Mouse (Mus musculus) CH12.LX (cell line): ENCODE data around the gene Palm2. TPM values are rescaled to one million over a fixed set of nuclear protein-coding genes. Genes with fewer than 3 reads are reported as not detected.

ENCODE experiments used
- DNase-seq: peaks from one replicate; pipeline ENCODE4 v3.0.0-alpha.2; 2013; ENCODE audit errors: extremely low read depth
- H3K27ac ChIP-seq: 2 replicates; pipeline ENCODE4 v1.5.1; 2012; ENCODE audit warnings: low read depth, mild to moderate bottlenecking, control low read depth, moderate library complexity; ENCODE audit not compliant: insufficient read depth
- H3K27me3 ChIP-seq: replicated peaks from 2 replicates; pipeline ENCODE3; 2012; ENCODE audit warnings: inconsistent platforms
- H3K36me3 ChIP-seq, 2 experiments: replicated peaks in 1 of 2; 2 replicates each; pipeline versions ENCODE3 to v1.6.1; 2012; ENCODE audit warnings: inconsistent platforms in 1 of 2, low read length in 1 of 2, mild to moderate bottlenecking in 1 of 2, mixed read lengths in 1 of 2, moderate library complexity in 1 of 2; ENCODE audit not compliant: control insufficient read depth in 1 of 2, insufficient read depth in 1 of 2
- H3K4me1 ChIP-seq, 2 experiments: 2 replicates each; pipeline ENCODE4 v1.6.1; 2012; ENCODE audit warnings: inconsistent platforms in 1 of 2, moderate library complexity in 1 of 2; ENCODE audit not compliant: insufficient read depth in 2 of 2, control insufficient read depth in 1 of 2
- H3K4me2 ChIP-seq: 2 replicates; pipeline ENCODE4 v1.6.1; 2012; ENCODE audit warnings: low read depth, mild to moderate bottlenecking, control low read depth; ENCODE audit not compliant: poor library complexity, insufficient read depth, severe bottlenecking
- H3K4me3 ChIP-seq, 3 experiments: fragments of 150-350 bp in 1 of 3; sonication (generic) in 1 of 3; replicated peaks in 1 of 3; 2 replicates each; pipeline versions ENCODE3 to v1.5.1; 2011 to 2012; ENCODE audit warnings: low read depth in 2 of 3, low read length in 2 of 3, mild to moderate bottlenecking in 2 of 3, moderate library complexity in 2 of 3, control low read depth in 1 of 3, improper control_type of control experiment in 1 of 3, inconsistent platforms in 1 of 3, mixed read lengths in 1 of 3; ENCODE audit not compliant: poor library complexity in 1 of 3
- H3K79me2 ChIP-seq: replicated peaks from 2 replicates; pipeline ENCODE4 v1.6.1; 2012; ENCODE audit warnings: mild to moderate bottlenecking, moderate library complexity; ENCODE audit not compliant: control insufficient read depth, poor library complexity, insufficient read depth, severe bottlenecking; ENCODE audit errors: extremely low read depth
- H3K9ac ChIP-seq: 2 replicates; pipeline ENCODE4 v1.6.1; 2012; ENCODE audit warnings: low read depth, mild to moderate bottlenecking, control low read depth, moderate library complexity; ENCODE audit not compliant: insufficient read depth
- H3K9me3 ChIP-seq: replicated peaks from 2 replicates; pipeline ENCODE3; 2012; ENCODE audit warnings: low read length, inconsistent platforms, mixed read lengths
- CHD1 ChIP-seq: IDR thresholded peaks from 2 replicates; pipeline ENCODE4 v1.6.1; 2012; ENCODE audit warnings: low read depth, low read length, improper control_type of control experiment, inconsistent platforms
- E2F4 ChIP-seq: IDR thresholded peaks from 2 replicates; pipeline ENCODE4 v1.6.1; 2011; ENCODE audit warnings: low read depth, low read length, improper control_type of control experiment; ENCODE audit not compliant: insufficient replicate concordance
- EP300 ChIP-seq: IDR thresholded peaks from 2 replicates; pipeline ENCODE4 v1.6.1; 2011; ENCODE audit warnings: low read length, improper control_type of control experiment
- GABPA ChIP-seq: IDR thresholded peaks from 2 replicates; pipeline ENCODE4 v1.6.1; 2012; ENCODE audit warnings: low read depth, low read length, improper control_type of control experiment, inconsistent platforms; ENCODE audit not compliant: insufficient replicate concordance
- HCFC1 ChIP-seq: IDR thresholded peaks from 2 replicates; pipeline ENCODE4 v1.6.1; 2012; ENCODE audit warnings: low read depth, mild to moderate bottlenecking, inconsistent platforms, low read length, improper control_type of control experiment
- IRF4 ChIP-seq: IDR thresholded peaks from 2 replicates; pipeline ENCODE4 v1.6.1; 2014; ENCODE audit warnings: low read depth, mild to moderate bottlenecking, inconsistent platforms, low read length, improper control_type of control experiment
- JUND ChIP-seq: conservative IDR thresholded peaks from 2 replicates; pipeline ENCODE4 v1.6.1; 2011; ENCODE audit warnings: low read depth, low read length, improper control_type of control experiment
- MAFK ChIP-seq: IDR thresholded peaks from 2 replicates; pipeline ENCODE4 v1.6.1; 2011; ENCODE audit warnings: low read length, improper control_type of control experiment; ENCODE audit not compliant: insufficient replicate concordance
- MAX ChIP-seq: IDR thresholded peaks from 2 replicates; pipeline ENCODE4 v1.6.1; 2011; ENCODE audit warnings: low read length, improper control_type of control experiment
- MXI1 ChIP-seq: IDR thresholded peaks from 2 replicates; pipeline ENCODE4 v1.6.1; 2011; ENCODE audit warnings: mild to moderate bottlenecking, low read depth, low read length, improper control_type of control experiment
- NRF1 ChIP-seq: IDR thresholded peaks from 2 replicates; pipeline ENCODE4 v1.6.1; 2014; ENCODE audit warnings: low read depth, mild to moderate bottlenecking, inconsistent platforms, low read length, improper control_type of control experiment, moderate library complexity
- POLR2A ChIP-seq: IDR thresholded peaks from 2 replicates; pipeline ENCODE4 v1.6.1; 2011; ENCODE audit warnings: low read depth, mild to moderate bottlenecking, improper control_type of control experiment, low read length
- POLR2AphosphoS2 ChIP-seq: IDR thresholded peaks from 2 replicates; pipeline ENCODE4 v1.6.1; 2011; ENCODE audit warnings: low read depth, low read length, improper control_type of control experiment
- RAD21 ChIP-seq: IDR thresholded peaks from 2 replicates; pipeline ENCODE4 v1.6.1; 2011; ENCODE audit warnings: low read depth, mild to moderate bottlenecking, low read length, improper control_type of control experiment, moderate library complexity
- SIN3A ChIP-seq: IDR thresholded peaks from 2 replicates; pipeline ENCODE4 v1.6.1; 2012; ENCODE audit warnings: low read length, improper control_type of control experiment, inconsistent platforms
- TBP ChIP-seq: conservative IDR thresholded peaks from 2 replicates; pipeline ENCODE4 v1.6.1; 2011; ENCODE audit warnings: low read depth, low read length, improper control_type of control experiment
- UBTF ChIP-seq: IDR thresholded peaks from 2 replicates; pipeline ENCODE4 v1.6.1; 2012; ENCODE audit warnings: low read depth, mild to moderate bottlenecking, inconsistent platforms, low read length, improper control_type of control experiment, moderate library complexity
- ZKSCAN1 ChIP-seq: IDR thresholded peaks from 2 replicates; pipeline ENCODE4 v1.6.1; 2012; ENCODE audit warnings: low read depth, inconsistent platforms, low read length, improper control_type of control experiment, borderline replicate concordance
- ZMIZ1 ChIP-seq: IDR thresholded peaks from 2 replicates; pipeline ENCODE4 v1.6.1; 2012; ENCODE audit warnings: low read depth, mild to moderate bottlenecking, inconsistent platforms, low read length, improper control_type of control experiment
- ZNF384 ChIP-seq: IDR thresholded peaks from 2 replicates; pipeline ENCODE4 v1.6.1; 2012; ENCODE audit warnings: low read depth, low read length, improper control_type of control experiment, inconsistent platforms
- dilution Hi-C: fragments of 300-500 bp; cut with MboI; formaldehyde crosslinking; loops from 2 replicates; pipeline ENCODE4 v1.14.3; 2020; ENCODE audit warnings: low sequenced_read_pairs; ENCODE audit not compliant: extremely low pct_unique_long_range_greater_than_20kb, extremely low pct_ligation_motif_present
- in situ Hi-C: fragments of 300-500 bp; cut with MboI; formaldehyde crosslinking; loops from 3 replicates; pipeline ENCODE4 v1.14.3; 2019; ENCODE audit warnings: low sequenced_read_pairs, low pct_ligation_motif_present, low pct_unique_long_range_greater_than_20kb, mixed read lengths
- polyA plus RNA-seq: library from polyadenylated mRNA; unstranded; fragments of >175 nt; gene quantifications from 2 replicates; pipeline ENCODE4 v1.2.1, GENCODE M21; 2012; ENCODE audit warnings: low read depth; ENCODE audit not compliant: insufficient read length
- total RNA-seq, 2 experiments: library from RNA; depleted of rRNA; stranded (reverse); fragments of 300-350 nt in 1 of 2; fragments of >200 nt in 1 of 2; gene quantifications; 2 replicates each; pipeline ENCODE4 v1.2.3; 2012 to 2014

Palm2 gene
- total and polyA plus RNA-seq, 3 experiments: not detected

- no peak overlapping the region for H3K9ac ChIP-seq
- H3K27ac ChIP-seq: no peak overlapping the region
- in situ Hi-C loops: no loop called here
- H3K4me3 ChIP-seq: no peak overlapping the region
- no peaks in the 10 kb centered on the region for H3K9me3 ChIP-seq
- H3K27me3 ChIP-seq: no peaks in the 10 kb centered on the region
- H3K4me1 ChIP-seq: no peaks in the 10 kb centered on the region
- dilution Hi-C loops: no loop called here
- no peaks in the 10 kb centered on the region for H3K79me2 ChIP-seq
- no peak for DNase-seq
- H3K36me3 ChIP-seq: no peaks in the 10 kb centered on the region
- no peak overlapping the region for H3K4me2 ChIP-seq
- no peak for TF ChIP-seq CHD1
- no peak for TF ChIP-seq SIN3A
- no peak for TF ChIP-seq IRF4
- TF ChIP-seq JUND: no peak
- TF ChIP-seq MAFK: no peak
- no peak for TF ChIP-seq UBTF
- no peak for TF ChIP-seq HCFC1
- TF ChIP-seq EP300: no peak
- TF ChIP-seq POLR2A: no peak
- no peak for TF ChIP-seq ZMIZ1
- no peak for TF ChIP-seq ZKSCAN1
- no peak for TF ChIP-seq RAD21
- no peak for TF ChIP-seq POLR2AphosphoS2
- no peak for TF ChIP-seq NRF1
Observed at GRCm38 (mm10) chr4:57625756-57626155, 191.7 kb downstream of the Palm2 start.

- no peaks in the 10 kb centered on the region for H3K79me2 ChIP-seq
- DNase-seq: no peak
- no peaks in the 10 kb centered on the region for H3K36me3 ChIP-seq
- TF ChIP-seq E2F4 (no peak), MAX (no peak), ZNF384 (no peak), GABPA (no peak), UBTF (no peak), MXI1 (no peak), RAD21 (no peak), ZKSCAN1 (no peak), TBP (no peak)
- H3K9me3 ChIP-seq: peaks cover 1% of the 10 kb centered on the region
- no peak overlapping the region for H3K27ac ChIP-seq
- H3K4me1 ChIP-seq: no peaks in the 10 kb centered on the region; a peak in 1 of 4 replicates
- H3K9ac ChIP-seq: no peak overlapping the region
- H3K4me3 ChIP-seq: no peak overlapping the region
- no peaks in the 10 kb centered on the region for H3K27me3 ChIP-seq
- dilution Hi-C loops: no loop called here
- in situ Hi-C loops: no loop called here
- no peak overlapping the region for H3K4me2 ChIP-seq
Observed at GRCm38 (mm10) chr4:57626921-57627320, 192.9 kb downstream of the Palm2 start.
